Mouse (Mus musculus) liver, embryonic 14.5 days (tissue): Measurements from ENCODE around the gene Cep95. TPM values are rescaled to one million over a fixed set of nuclear protein-coding genes. Genes with fewer than 3 reads are reported as not detected.
"Not testable (repeated sequence)": the region's sequence is repeated elsewhere in the genome, so short reads cannot be mapped to it uniquely, and the experiment has no call there.

ENCODE experiments used
- ATAC-seq: fragments of 200-750 bp; cut with Nextera tagmentation; 2 replicates; pipeline ENCODE4 v1.8.0; 2017; ENCODE audit warnings: moderate number of reproducible peaks, mild to moderate bottlenecking, moderate library complexity; ENCODE audit not compliant: insufficient read depth
- DNase-seq, 3 experiments: peaks; one replicate each; pipeline ENCODE4 v3.0.0-alpha.2; 2012 to 2013; ENCODE audit warnings: low read depth in 3 of 3, low spot score in 3 of 3
- H3K27ac ChIP-seq: fragments of 300-500 bp; sonication (generic); 2 replicates; pipeline ENCODE4 v1.5.1; 2014; ENCODE audit warnings: moderate library complexity, mild to moderate bottlenecking, control low read depth, inconsistent platforms
- H3K27me3 ChIP-seq: fragments of 300-500 bp; sonication (generic); 2 replicates; pipeline ENCODE4 v1.6.1; 2014; ENCODE audit warnings: mild to moderate bottlenecking, low read length, moderate library complexity; ENCODE audit not compliant: control insufficient read depth, insufficient read depth
- H3K36me3 ChIP-seq: fragments of 300-500 bp; sonication (generic); replicated peaks from 2 replicates; pipeline ENCODE4 v1.6.1; 2014; ENCODE audit warnings: low read depth; ENCODE audit not compliant: control insufficient read depth, insufficient read depth
- H3K4me1 ChIP-seq, 2 experiments: fragments of 200-500 bp in 1 of 2; fragments of 300-500 bp in 1 of 2; sonication (generic) in 1 of 2; replicated peaks; 2 replicates each; pipeline ENCODE4 v1.6.1; 2012 to 2014; ENCODE audit warnings: antibody characterized with exemption in 1 of 2, inconsistent platforms in 1 of 2, low read length in 1 of 2; ENCODE audit not compliant: control insufficient read depth in 2 of 2, insufficient read depth in 2 of 2
- H3K4me2 ChIP-seq: fragments of 300-500 bp; sonication (generic); 2 replicates; pipeline ENCODE4 v1.6.1; 2014; ENCODE audit warnings: low read depth, mild to moderate bottlenecking, control low read depth, moderate library complexity
- H3K4me3 ChIP-seq, 2 experiments: fragments of 200-500 bp in 1 of 2; fragments of 300-500 bp in 1 of 2; sonication (generic) in 1 of 2; 2 replicates each; pipeline ENCODE4 v1.5.1; 2012 to 2014; ENCODE audit warnings: low read depth in 2 of 2, low read length in 2 of 2, mild to moderate bottlenecking in 2 of 2, control low read depth in 1 of 2, inconsistent platforms in 1 of 2, moderate library complexity in 1 of 2; ENCODE audit not compliant: insufficient read depth in 1 of 2
- H3K9ac ChIP-seq: fragments of 300-500 bp; sonication (generic); replicated peaks from 2 replicates; pipeline ENCODE4 v1.6.1; 2014; ENCODE audit warnings: mild to moderate bottlenecking, control low read depth, moderate library complexity
- H3K9me3 ChIP-seq: fragments of 300-500 bp; sonication (generic); 2 replicates; pipeline ENCODE4 v1.6.1; 2016; ENCODE audit warnings: low read length, mixed read lengths; ENCODE audit not compliant: control insufficient read depth
- CTCF ChIP-seq: IDR thresholded peaks from 2 replicates; pipeline ENCODE4 v1.5.1; 2016; ENCODE audit warnings: antibody characterized with exemption, low read depth, control low read depth
- EP300 ChIP-seq: IDR thresholded peaks from 2 replicates; pipeline ENCODE4 v1.6.1; 2016; ENCODE audit warnings: antibody characterized with exemption, low read depth
- WGBS: fragments of 180-500 bp; shearing (Covaris S2); extraction: QIAGEN DNeasy Blood & Tissue Kit; methylation state at CpG from one replicate; pipeline ENCODE4 v1.1.7; 2014; ENCODE audit not compliant: insufficient replicate concordance; 5-methylcytosine and 5-hydroxymethylcytosine counted together
- polyA plus RNA-seq, 2 experiments: library from polyadenylated mRNA; depleted of rRNA in 1 of 2; stranded (reverse) in 1 of 2; unstranded in 1 of 2; fragments of >200 nt; fragmentation: Nextera tagmentation in 1 of 2; extraction: Ambion mirVana in 1 of 2; gene quantifications; 2 replicates each; pipeline versions ENCODE4 v1.2.1 to v1.2.3; 2012 to 2014

Gene Cep95
- polyA plus RNA-seq, 2 experiments: 6.1 to 9.9 TPM

DNA sequence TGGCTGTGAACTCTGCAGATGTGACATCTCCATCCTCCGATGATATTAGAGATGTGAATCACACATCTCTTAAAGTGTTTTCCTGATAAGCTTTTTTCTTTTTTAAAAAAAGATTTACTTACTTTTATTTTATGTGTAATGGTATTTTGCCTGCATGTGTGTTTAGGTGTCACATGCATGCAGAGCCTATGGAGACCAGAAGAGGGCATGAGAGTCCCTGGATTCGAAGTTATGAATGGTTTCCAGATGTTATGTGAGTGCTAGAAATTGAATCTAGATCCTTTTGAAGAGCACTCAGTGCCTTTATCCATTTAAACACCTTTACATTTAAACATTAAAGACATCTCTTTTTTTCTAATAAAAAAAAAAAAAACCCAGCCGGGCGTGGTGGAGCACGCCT, 44.1 kb upstream of the Cep95 start:
- Histone ChIP-seq H3K9ac (no peak overlapping the region), H3K4me3 (no peak overlapping the region), H3K36me3 (no peaks in the 10 kb centered on the region), H3K27me3 (no peaks in the 10 kb centered on the region), H3K4me1 (no peaks in the 10 kb centered on the region), H3K27ac (no peak overlapping the region), H3K4me2 (no peak overlapping the region), H3K9me3 (no peaks in the 10 kb centered on the region)
- 73% methylated on average over 5 of the region's 5 CpGs for WGBS
- DNase-seq (no peak), ATAC-seq (no peak)
- no peak for TF ChIP-seq EP300
- peak; percentile 39; the same call in 1 of the 2 replicates for TF ChIP-seq CTCF

DNA sequence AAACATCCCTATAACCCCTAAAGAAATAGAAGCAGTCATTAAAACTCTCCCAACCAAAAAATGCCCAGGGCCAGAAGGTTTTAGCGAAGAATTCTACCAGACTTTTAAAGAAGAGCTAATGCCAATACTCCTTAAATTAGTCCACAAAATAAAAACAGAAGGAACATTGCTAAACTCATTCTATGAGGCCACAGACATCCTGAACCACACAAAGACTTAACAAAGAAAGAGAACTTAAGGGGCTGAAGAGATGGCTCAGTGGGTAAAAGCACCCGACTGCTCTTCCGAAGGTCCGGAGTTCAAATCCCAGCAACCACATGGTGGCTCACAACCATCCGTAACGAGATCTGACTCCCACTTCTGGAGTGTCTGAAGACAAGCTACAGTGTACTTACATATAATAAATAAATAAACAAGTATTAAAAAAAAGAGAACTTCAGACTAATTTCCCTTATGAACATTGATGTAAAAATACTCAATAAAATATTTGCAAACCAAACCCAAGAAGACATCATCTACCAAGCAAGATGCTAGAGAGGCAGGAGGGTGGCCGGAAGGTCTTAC, 39.4 kb upstream of the Cep95 start:
- H3K27ac ChIP-seq: not testable (repeated sequence)

DNA sequence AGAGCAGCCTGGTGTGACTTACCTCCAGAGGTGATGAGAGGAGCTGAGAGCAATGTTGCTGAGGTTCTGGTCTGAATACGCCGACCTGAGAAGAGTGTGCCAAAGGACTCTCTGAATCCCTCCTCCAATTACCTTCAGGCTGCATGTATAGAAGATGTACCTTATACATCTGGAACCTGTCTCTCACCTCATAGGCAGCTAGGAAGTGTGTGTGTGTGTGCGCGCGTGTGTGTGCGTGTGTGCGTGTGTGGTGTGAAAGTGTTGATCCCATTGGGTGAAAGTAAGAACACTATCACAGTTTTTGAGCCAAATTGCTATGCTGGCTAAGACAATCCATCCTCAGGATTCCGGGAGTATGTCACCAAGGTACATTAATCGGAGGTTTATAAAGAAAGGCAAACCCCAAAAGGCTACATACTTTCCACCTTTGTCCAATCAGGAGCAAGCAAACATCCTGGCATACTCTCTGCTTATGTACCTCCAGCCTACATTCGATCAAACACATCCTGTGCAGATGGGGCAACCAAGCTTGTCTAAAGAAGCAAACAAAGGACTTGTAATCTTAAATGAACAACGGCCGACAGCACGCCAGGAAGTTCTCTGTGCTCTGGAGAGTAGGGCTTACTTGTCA, 38.8 kb upstream of the Cep95 start, which contains the start of gene Pecam1:
TSS of gene Pecam1 (minus strand) at position 508 of the 631 bp plus-strand sequence.
- peak within 1 kb of the TSS in 1 of 2 experiments; percentile 35; a peak in 2 of 4 replicates for H3K4me3 ChIP-seq

More for the DNA sequence above, 39.4 kb upstream of the Cep95 start:
- not testable (repeated sequence) for ATAC-seq, H3K4me2 ChIP-seq, H3K9me3 ChIP-seq, DNase-seq, H3K4me1 ChIP-seq, H3K4me3 ChIP-seq, H3K27me3 ChIP-seq, H3K36me3 ChIP-seq, H3K9ac ChIP-seq
- 76% methylated on average over 7 of the region's 7 CpGs for WGBS

DNA sequence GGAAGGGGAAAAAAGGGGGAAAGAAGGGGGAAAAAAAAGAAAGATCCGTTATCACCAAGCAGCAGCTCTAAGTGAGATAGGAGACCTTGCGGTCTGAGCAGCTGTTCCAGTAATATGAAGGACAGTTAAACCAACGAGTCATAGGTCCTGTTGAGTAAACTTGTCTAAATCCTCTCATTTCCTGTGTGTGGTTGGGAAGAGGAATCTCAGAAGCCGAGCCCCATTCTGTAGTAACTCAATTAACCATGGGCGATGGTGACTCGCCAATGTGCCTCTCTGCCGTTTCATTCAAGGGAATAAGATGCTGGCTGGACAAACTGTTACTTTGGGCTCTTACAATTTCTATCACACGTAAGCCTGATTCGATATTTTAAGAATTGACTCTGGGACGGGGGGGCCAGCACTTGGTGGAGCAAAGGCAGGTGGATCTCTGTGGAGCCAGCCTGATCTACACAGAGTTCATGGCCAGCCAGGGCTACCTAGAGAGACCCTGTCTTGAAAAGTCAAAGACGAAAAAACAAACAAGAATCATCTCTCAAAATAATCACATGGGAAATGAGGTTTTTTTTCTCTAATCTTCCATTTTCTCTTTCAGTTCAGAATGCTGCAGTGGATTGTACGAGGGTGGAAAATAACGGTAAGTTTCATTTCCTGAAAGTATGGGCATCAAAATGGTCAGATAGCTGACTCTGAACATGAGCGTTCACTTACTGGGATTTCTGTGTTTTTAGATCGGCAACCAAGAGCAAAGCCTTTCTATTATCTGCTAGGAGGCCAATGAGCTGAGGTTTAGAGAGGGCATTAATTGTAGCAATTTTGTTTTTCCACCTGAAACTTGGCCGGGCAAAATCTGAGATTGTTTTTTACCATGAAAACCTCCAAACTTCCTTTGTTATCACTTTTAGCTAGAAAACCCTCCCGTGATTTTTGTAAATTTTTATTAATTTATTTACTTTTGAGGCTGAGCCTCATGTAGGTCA, 37.7 kb upstream of the Cep95 start, which contains the start of gene Milr1:
TSS of gene Milr1 (plus strand) at position 188 of the 980 bp plus-strand sequence.
- peaks cover 0 to 9% of the 10 kb centered on the region in 2 experiments; a peak in 2 of 4 replicates for H3K4me1 ChIP-seq
- no peaks in the 10 kb centered on the region; the same call in 1 of the 2 replicates for H3K27me3 ChIP-seq
- H3K9ac ChIP-seq: no peak within 1 kb of the TSS
- ATAC-seq (no peak), DNase-seq (no peak)
- WGBS: 15% methylated on average over 17 of the region's 17 CpGs
- H3K27ac ChIP-seq: no peak within 1 kb of the TSS
- no peaks in the 10 kb centered on the region for H3K36me3 ChIP-seq
- H3K4me3 ChIP-seq: peak within 1 kb of the TSS in 1 of 2 experiments; percentile 35; a peak in 2 of 4 replicates
- no peaks in the 10 kb centered on the region for H3K9me3 ChIP-seq
- TF ChIP-seq EP300 (no peak), CTCF (no peak)
- H3K4me2 ChIP-seq: peak within 1 kb of the TSS; percentile 31; the same call in 1 of the 2 replicates

More for the DNA sequence above, 38.8 kb upstream of the Cep95 start, which contains the start of gene Pecam1:
- H3K27ac ChIP-seq: no peak within 1 kb of the TSS
- H3K9me3 ChIP-seq: no peaks in the 10 kb centered on the region
- 44% methylated on average over 13 of the region's 13 CpGs for WGBS
- H3K9ac ChIP-seq: no peak within 1 kb of the TSS
- no peak for ATAC-seq
- H3K36me3 ChIP-seq: no peaks in the 10 kb centered on the region
- DNase-seq: no peak
- TF ChIP-seq CTCF: no peak
- TF ChIP-seq EP300: no peak
- H3K4me1 ChIP-seq: peaks cover 0 to 9% of the 10 kb centered on the region in 2 experiments; a peak in 2 of 4 replicates
- H3K4me2 ChIP-seq: peak within 1 kb of the TSS; percentile 31; the same call in 1 of the 2 replicates
- no peaks in the 10 kb centered on the region; the same call in 1 of the 2 replicates for H3K27me3 ChIP-seq
